Mouse (Mus musculus) inflammation-experienced regulatory T-cells (primary cell): Measurements from ENCODE around the gene Olfr157. TPM values are rescaled to one million over a fixed set of nuclear protein-coding genes. Genes with fewer than 3 reads are reported as not detected.

ENCODE experiments used
- polyA plus RNA-seq, 2 experiments: library from polyadenylated mRNA; unstranded; fragments of 100-300 nt; shearing (Covaris generic); gene quantifications; one replicate each; pipeline ENCODE4 v1.2.1; 2017

Olfr157 gene
- 1 to 10 TPM in 1 of 2 experiments, under 1 TPM in 1; 0.19 to 1.4 TPM for polyA plus RNA-seq

DNA sequence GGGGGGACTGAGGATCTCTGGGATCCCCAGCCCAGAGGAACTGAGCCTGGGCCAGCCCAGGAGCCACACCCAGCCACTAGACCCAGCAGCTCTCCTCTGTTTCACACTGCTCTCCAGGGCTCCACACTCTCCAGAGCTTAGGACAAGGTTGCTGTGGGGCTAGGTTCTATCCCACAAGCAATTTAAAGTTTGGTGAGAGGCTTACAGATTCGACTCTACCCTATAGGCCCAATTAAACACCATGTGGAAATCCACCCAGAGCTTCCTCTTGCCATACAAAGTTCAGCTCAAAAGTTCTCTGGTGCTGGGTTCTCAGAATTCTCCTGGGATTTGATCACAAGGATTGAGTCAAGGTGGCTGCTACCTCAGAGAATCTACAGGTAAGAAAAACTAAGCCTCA is at the start of gene Olfr157:
TSS of gene Olfr157 (minus strand) at position 101 of the 400 bp plus-strand sequence.

DNA sequence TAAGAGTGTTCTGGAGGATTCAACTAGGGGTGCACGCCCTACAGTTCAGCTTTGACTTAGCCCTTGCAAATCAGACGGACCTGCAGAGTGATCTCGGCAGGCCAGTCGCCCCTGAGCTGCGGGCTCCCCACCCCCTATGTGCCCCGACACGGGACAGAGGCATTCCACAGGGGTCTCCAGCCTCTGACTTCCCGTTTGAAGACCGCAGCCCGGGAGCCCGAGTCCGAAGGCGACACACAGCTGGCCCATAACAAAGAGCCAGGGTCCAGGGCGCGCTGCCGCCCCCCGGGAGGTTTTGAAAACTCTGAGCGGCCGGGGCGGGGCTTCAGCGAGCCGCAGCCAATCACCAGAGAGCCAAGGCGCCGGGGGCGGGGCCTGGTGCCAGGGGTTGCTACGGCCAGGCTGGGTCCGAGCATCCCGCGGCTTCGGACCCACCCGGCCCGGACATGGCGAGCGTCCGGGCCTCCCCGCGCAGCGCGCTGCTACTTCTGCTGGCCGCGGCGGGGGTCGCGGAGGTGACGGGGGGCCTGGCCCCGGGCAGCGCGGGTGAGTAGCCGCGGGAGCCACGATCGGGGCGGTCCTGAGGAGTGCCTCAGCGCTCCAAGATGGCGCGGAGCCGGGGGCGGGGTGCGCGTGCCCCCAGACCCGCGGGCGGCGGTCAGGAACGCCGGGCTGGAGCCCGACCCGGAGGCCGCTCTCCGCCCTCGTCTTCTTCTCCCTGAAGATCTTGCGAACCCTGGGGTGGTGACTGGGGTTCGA is 35.3 kb upstream of the Olfr157 start, which contains the start of gene Reck:
TSS of gene Reck (plus strand) at position 371 of the 759 bp plus-strand sequence.

DNA sequence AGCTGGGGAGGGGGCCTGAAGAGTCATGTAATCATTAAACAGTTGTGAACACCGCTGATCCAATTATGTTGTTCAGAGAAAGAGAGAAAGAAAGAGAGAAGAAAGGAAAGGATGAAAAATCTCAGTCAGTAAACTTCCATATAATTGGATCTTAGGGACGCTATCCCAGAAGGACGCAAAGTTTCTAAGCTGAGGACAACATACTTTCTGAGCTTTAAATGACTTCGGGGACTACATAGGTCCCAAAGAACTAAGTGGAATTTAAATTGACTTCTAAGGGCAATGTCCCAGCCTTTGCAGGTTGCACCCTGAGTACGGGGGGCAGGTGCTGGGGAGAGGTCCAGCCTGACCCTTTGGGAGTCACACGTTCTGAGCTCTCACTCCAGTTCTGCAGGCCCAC is 11.3 kb upstream of the Olfr157 start, which contains the start of gene Olfr155:
TSS of gene Olfr155 (plus strand) at position 301 of the 400 bp plus-strand sequence.

DNA sequence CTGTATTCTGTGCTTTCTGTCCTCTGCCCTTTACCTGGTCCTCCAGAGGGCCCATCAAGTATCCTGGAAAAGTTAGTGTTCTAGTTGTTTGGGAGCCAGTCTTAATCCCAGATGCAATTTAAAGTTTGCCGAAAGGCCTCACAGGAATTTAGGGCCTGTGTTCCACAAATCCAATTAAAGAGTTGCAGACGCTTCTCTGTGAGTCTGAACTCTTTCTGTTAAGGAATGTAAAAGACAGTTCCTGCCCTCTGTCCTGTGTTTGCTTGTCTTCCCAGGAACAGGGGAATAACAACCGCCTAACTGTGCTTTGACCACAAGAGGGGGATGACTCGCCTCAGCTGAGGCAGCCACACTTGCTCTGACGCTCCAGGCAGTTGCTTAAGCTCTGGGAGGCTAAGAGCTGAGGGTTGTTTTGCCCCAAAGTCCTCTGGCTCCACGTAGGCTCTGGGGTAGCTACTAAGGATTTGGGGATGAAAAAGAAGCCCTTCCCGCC is 16.1 kb downstream of the Olfr157 start, which contains the start of gene Olfr156:
TSS of gene Olfr156 (minus strand) at position 51 of the 493 bp plus-strand sequence.

Other genes starting within 250 kb of the Olfr157 start
- under 1 TPM; 0.53 to 0.72 TPM for gene Npr2, start 208.3 kb downstream of the Olfr157 start, polyA plus RNA-seq
- gene Spag8, start 186.6 kb downstream of the Olfr157 start, polyA plus RNA-seq = under 1 TPM; 0.27 to 0.81 TPM
- 10 to 100 TPM; 64.9 to 74.6 TPM for gene Hint2, start 183.7 kb downstream of the Olfr157 start, polyA plus RNA-seq
- gene Tmem8b, start 171.2 kb downstream of the Olfr157 start, polyA plus RNA-seq = 1 to 10 TPM; 1.4 to 2.3 TPM
- 1 to 10 TPM in 1 of 2 experiments, under 1 TPM in 1; 0.99 to 2.8 TPM for gene Fam221b, start 171.1 kb downstream of the Olfr157 start, polyA plus RNA-seq
- not detected for gene Olfr70, start 139.4 kb downstream of the Olfr157 start, polyA plus RNA-seq
- gene Olfr71, start 129.9 kb downstream of the Olfr157 start, polyA plus RNA-seq = under 1 TPM in 1 of 2 experiments, not detected in 1; 0.10 TPM
- not detected for gene Hrct1, start 113.0 kb downstream of the Olfr157 start, polyA plus RNA-seq
- 1 to 10 TPM in 1 of 2 experiments, under 1 TPM in 1; 0.48 to 1.3 TPM for gene Spaar, start 110.2 kb downstream of the Olfr157 start, polyA plus RNA-seq
- not detected for gene Olfr159, start 69.2 kb downstream of the Olfr157 start, polyA plus RNA-seq
- under 1 TPM; 0.08 to 0.32 TPM for gene Olfr156, start 16.3 kb downstream of the Olfr157 start, polyA plus RNA-seq
- under 1 TPM; 0.43 to 0.98 TPM for gene Olfr155, start 11.4 kb upstream of the Olfr157 start, polyA plus RNA-seq
- 1 to 10 TPM; 4.8 to 7.1 TPM for gene Reck, start 35.3 kb upstream of the Olfr157 start, polyA plus RNA-seq
- 100 to 1,000 TPM; 181 to 284 TPM for gene Glipr2, start 117.2 kb upstream of the Olfr157 start, polyA plus RNA-seq
- gene Ccin, start 143.3 kb upstream of the Olfr157 start, polyA plus RNA-seq = not detected
- 100 to 1,000 TPM; 154 to 183 TPM for gene Clta, start 164.3 kb upstream of the Olfr157 start, polyA plus RNA-seq
- 10 to 100 TPM; 60.5 to 63.1 TPM for gene Gne, start 244.0 kb upstream of the Olfr157 start, polyA plus RNA-seq